Mouse (Mus musculus) G1E-ER4 (cell line): ENCODE data around the gene Tmem209. TPM values are rescaled to one million over a fixed set of nuclear protein-coding genes. Genes with fewer than 3 reads are reported as not detected.

ENCODE experiments used
- GATA1 ChIP-seq: IDR thresholded peaks from one replicate; pipeline ENCODE4 v1.8.0; 2012; ENCODE audit warnings: low read length, inconsistent platforms
- polyA plus RNA-seq: library from polyadenylated mRNA; stranded (reverse); fragments of >175 nt; gene quantifications from 2 replicates; pipeline ENCODE4 v1.2.3, GENCODE M21; 2012

Gene Tmem209
- polyA plus RNA-seq, 1 experiment, result 2.6 TPM

DNA sequence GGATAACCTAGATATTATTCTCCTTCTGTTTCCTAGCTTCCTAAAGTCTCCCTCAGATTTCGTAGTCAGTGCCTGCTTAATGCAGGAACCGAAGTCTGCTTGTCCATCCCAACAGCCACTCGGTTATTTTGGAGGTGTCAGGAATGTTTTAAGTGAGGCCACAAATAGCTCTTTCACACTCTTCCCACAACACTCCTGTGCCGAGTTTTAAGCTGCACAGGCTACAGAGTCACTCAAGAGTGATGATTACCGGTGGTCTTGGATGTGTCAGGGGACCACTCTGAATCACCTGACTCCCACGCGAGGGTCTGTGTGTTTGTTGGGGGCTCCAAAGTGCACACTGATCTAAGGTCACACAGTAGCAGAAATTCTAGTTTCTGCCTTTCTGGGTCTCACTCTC is 36.1 kb upstream of the Tmem209 start:
- no peak for TF ChIP-seq GATA1

- TF ChIP-seq GATA1, result no peak
These were observed 34.3 kb upstream of the Tmem209 start for GRCm38 (mm10) chr6:30543851-30544250.

- TF ChIP-seq GATA1, result no peak
These were observed 33.5 kb upstream of the Tmem209 start for GRCm38 (mm10) chr6:30543077-30543476.

- no peak for TF ChIP-seq GATA1
These were observed 32.7 kb upstream of the Tmem209 start for GRCm38 (mm10) chr6:30542277-30542676.

GRCm38 (mm10) chr6:30541009-30541799 is 31.6 kb upstream of the Tmem209 start, which contains the start of gene Cpa2:
Gene Cpa2, plus strand, starts transcription at chr6:30541582.
- no peak for TF ChIP-seq GATA1

DNA sequence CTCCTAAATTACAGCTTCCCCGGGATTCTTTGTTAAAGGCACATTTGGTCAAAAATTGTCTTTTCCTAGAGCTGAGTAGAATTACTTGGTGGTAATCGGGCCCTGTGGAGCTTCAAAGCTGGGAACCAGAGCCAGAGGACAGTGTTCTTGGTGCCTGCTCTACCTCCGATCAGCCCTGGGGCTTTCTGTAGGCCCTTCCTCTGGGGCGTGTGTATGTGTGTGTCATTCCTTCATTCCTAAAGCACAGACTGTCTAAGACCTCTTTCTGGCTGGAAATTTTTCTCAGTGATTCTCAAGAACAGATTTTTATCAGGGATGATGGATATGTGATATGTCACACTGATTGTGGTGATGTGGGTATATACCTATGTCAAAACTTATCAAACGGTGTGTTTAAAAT is 29.2 kb upstream of the Tmem209 start:
- no peak for TF ChIP-seq GATA1

- TF ChIP-seq GATA1, result no peak
These were observed 28.7 kb upstream of the Tmem209 start for GRCm38 (mm10) chr6:30538240-30538639.

DNA sequence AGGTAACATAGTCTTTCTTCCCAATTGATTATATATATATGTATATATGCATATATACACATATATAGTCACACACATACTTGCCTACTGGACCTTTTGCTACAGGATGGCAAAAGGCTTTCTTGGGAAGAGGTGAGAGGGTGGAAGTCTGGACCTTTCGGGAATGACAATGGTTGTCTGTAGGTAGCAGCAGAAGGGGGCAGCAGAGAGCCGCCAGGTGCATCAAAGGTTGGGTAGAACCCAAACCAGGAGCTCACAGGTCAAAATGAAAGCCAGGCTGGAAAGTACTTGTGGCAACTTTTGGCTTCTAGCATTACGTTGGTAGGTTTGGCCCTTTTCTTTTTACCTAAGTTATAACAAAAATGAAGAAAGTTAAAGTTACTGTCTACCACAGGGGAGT is 25.8 kb upstream of the Tmem209 start:
- TF ChIP-seq GATA1, result no peak

GRCm38 (mm10) chr6:30528800-30529199 is 19.2 kb upstream of the Tmem209 start:
- no peak for TF ChIP-seq GATA1

DNA sequence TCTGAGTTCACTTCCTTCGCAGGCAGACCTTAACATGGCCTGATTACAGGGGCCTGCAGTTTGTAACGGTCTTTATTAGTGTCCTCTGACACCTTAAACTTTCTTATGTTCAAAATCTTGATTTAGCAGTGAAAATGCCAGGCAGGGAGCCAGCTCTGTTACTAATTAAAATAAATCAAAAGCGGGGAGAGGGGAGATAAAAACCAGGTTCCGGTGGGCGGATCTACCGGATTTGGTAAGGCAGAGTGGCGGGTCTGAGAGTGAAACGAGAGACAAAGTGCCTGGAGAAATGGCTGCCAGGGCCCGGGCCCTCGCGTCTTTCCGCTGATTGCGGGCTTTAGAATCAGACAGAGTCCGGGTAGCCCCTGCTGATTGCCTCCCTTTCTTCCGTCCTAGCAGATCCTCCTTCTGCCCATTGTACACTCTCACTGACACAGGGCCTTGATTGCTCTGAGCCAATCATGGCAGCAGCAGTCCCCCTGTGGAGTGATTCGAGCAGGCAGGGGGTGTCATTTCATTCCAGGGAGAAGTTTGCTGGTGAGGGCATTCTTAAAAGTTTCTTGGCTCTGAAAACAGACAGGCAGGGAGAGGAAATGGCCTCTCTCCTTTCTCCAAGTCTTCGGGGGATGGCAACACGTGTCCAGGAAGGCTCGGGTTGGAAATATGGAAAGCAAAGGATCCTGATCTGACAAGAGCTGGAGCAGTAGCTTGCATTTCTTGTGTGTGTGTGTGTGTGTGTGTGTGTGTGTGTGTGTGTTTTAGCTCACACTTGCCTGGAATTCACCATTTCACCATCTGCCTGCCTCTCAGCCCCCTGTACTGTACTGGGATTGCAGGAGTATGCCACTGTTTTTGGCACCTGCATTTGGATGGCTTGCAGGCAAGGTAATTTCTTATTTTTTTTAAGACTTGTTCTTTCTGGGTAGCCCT is 17.3 kb upstream of the Tmem209 start:
- no peak for TF ChIP-seq GATA1

- TF ChIP-seq GATA1, result no peak
These were observed 16.1 kb upstream of the Tmem209 start for GRCm38 (mm10) chr6:30525456-30526332.

GRCm38 (mm10) chr6:30520400-30520799 is 10.8 kb upstream of the Tmem209 start:
- no peak for TF ChIP-seq GATA1

GRCm38 (mm10) chr6:30514242-30514641 is 4.7 kb upstream of the Tmem209 start:
- TF ChIP-seq GATA1, result no peak

DNA sequence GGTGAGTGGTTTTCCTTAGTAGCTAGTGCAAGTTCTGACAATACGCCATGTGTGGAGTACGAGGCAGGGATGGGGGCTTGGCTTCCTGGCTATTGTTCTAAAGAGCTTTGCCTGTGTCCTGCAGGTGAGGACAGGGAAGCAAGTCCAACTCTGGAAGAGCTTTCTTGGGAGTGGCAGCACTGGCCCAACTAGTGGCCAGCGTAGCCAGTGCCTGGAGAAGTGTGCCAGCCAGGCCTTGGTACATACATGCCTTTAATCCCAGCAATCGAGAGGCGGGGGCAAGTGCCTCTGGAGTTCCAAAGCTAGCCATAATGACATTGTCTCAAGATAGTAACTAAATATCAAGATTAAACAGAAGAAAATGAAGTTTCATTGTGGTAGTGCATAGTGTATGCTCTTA is 708 bp upstream of the Tmem209 start:
- TF ChIP-seq GATA1, result no peak

DNA sequence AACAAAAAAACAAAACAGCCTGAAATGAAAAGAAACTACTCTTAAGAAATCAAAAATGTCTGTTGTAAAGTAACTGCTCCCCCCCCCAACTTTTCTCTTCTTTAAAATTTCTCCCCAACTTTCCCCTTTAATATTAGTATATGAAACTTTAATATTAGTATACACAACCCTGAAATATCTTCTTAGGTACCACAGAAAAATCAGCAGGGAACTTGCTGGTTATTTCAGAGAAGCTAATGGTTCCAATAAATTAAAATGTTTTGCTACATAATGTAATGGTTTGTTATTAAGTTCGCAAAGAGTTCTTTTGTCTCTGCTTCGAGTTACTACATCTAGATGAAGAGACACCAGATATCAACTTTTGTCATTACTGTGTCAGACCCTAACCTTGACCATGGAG is 759 bp downstream of the Tmem209 start:
- no peak for TF ChIP-seq GATA1
